Mouse (Mus musculus): ENCODE results near the gene Agbl4. TPM values are rescaled to one million over a fixed set of nuclear protein-coding genes. Genes with fewer than 3 reads are reported as not detected.

The Agbl4 gene
- polyA plus RNA-seq, 1 experiment from 2014 or later = 0.66 TPM

- WGBS = 71% methylated on average over 1 of the region's 1 CpGs
- Histone ChIP-seq H3K4me3 (no peak overlapping the region), H3K36me3 (replicated peaks) (no peaks in the 10 kb centered on the region), H3K27ac (no peak overlapping the region), H3K27me3 (ENCODE audit: poor library complexity, severe bottlenecking) (no peaks in the 10 kb centered on the region), H3K9me3 (no peaks in the 10 kb centered on the region), H3K4me1 (no peaks in the 10 kb centered on the region)
- no peak for DNase-seq (ENCODE audit: extremely low spot score, low spot score)
Observed at GRCm38 (mm10) chr4:111653451-111653850, 1256.0 kb downstream of the Agbl4 start.

DNA sequence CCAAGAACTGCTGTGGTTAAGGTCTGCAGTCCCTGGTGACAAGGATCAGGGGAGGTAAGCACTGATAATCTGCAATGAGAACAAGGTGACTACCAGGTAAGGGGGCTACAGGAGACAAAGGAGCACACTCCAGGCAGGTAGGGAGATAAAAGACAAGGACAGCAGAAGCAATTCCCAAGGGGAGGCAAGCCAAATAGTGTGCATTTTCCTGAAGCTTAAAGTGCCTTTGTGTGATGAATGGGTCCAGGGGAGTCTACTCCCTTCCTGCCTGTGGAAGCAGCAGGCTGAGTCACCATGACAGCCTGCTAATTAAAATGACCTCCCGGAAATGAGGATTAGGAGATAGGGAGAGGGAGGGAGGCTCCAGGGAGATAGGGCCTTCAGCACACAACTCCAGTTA is 1266.3 kb downstream of the Agbl4 start:
- Histone ChIP-seq H3K4me3 (no peak overlapping the region), H3K4me1 (peaks cover 24% of the 10 kb centered on the region), H3K9me3 (no peaks in the 10 kb centered on the region), H3K27me3 (ENCODE audit: poor library complexity, severe bottlenecking) (no peaks in the 10 kb centered on the region), H3K27ac (peak overlapping the region; percentile 68; the same call in 1 of the 2 replicates), H3K36me3 (replicated peaks) (no peaks in the 10 kb centered on the region)
- no peak for DNase-seq (ENCODE audit: extremely low spot score, low spot score)
- WGBS = 0% methylated on average over 1 of the region's 1 CpGs

GRCm38 (mm10) chr4:111664146-111664545 is 1266.7 kb downstream of the Agbl4 start:
- Histone ChIP-seq H3K27ac (0 out of 2 replicates have a peak overlapping the region, but pooled peaks have one; percentile 68), H3K9me3 (no peaks in the 10 kb centered on the region), H3K27me3 (ENCODE audit: poor library complexity, severe bottlenecking) (no peaks in the 10 kb centered on the region), H3K36me3 (replicated peaks) (no peaks in the 10 kb centered on the region), H3K4me1 (peaks cover 24% of the 10 kb centered on the region), H3K4me3 (no peak overlapping the region)
- no peak for DNase-seq (ENCODE audit: extremely low spot score, low spot score)
- WGBS = 77% methylated on average over 3 of the region's 3 CpGs

DNA sequence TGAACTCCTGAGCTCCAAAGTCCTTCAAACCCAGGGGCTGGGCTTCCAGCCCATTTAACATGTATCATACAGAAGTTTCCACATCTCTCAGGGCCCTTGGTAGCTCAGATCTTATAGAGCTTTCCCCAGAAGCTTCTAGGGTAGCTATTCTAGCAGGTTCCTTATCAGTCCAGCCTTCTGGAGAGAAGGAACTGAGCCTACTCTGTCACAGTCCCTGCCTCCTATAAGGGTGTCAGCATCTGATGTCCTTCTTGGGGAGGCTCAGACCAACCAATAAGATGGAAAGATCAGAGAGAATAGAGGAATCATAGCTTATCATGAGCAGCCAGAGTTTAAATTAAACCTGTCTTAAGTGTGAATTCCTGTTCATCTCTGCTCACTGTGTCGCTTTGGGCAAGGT is 1269.3 kb downstream of the Agbl4 start:
- H3K4me3 ChIP-seq = no peak overlapping the region
- 68% methylated on average over 1 of the region's 1 CpGs for WGBS

GRCm38 (mm10) chr4:111669369-111669768 is 1271.9 kb downstream of the Agbl4 start:
- H3K36me3 ChIP-seq (replicated peaks) = no peaks in the 10 kb centered on the region
- WGBS = 91% methylated on average over 3 of the region's 3 CpGs
- peaks cover 14% of the 10 kb centered on the region for H3K4me1 ChIP-seq
- no peaks in the 10 kb centered on the region for H3K27me3 ChIP-seq (ENCODE audit: poor library complexity, severe bottlenecking)
- no peak overlapping the region for H3K27ac ChIP-seq
- H3K9me3 ChIP-seq = no peaks in the 10 kb centered on the region
- DNase-seq (ENCODE audit: extremely low spot score, low spot score) = no peak
- no peak overlapping the region for H3K4me3 ChIP-seq

More for the DNA sequence above, 1269.3 kb downstream of the Agbl4 start:
- no peak for DNase-seq (ENCODE audit: extremely low spot score, low spot score)
- Histone ChIP-seq H3K36me3 (replicated peaks) (no peaks in the 10 kb centered on the region), H3K4me1 (peaks cover 32% of the 10 kb centered on the region), H3K9me3 (no peaks in the 10 kb centered on the region), H3K27ac (no peak overlapping the region), H3K27me3 (ENCODE audit: poor library complexity, severe bottlenecking) (no peaks in the 10 kb centered on the region)

GRCm38 (mm10) chr4:111670566-111671421 is 1273.3 kb downstream of the Agbl4 start:
- no peak for DNase-seq (ENCODE audit: extremely low spot score, low spot score)
- no peaks in the 10 kb centered on the region for H3K9me3 ChIP-seq
- no peak overlapping the region for H3K4me3 ChIP-seq
- H3K27me3 ChIP-seq (ENCODE audit: poor library complexity, severe bottlenecking) = no peaks in the 10 kb centered on the region
- H3K27ac ChIP-seq = no peak overlapping the region
- 56% methylated on average over 12 of the region's 12 CpGs for WGBS
- no peaks in the 10 kb centered on the region for H3K36me3 ChIP-seq (replicated peaks)
- peaks cover 13% of the 10 kb centered on the region for H3K4me1 ChIP-seq

- Histone ChIP-seq H3K4me1 (peaks cover 13% of the 10 kb centered on the region), H3K9me3 (no peaks in the 10 kb centered on the region), H3K36me3 (replicated peaks) (no peaks in the 10 kb centered on the region), H3K4me3 (no peak overlapping the region), H3K27me3 (ENCODE audit: poor library complexity, severe bottlenecking) (no peaks in the 10 kb centered on the region), H3K27ac (no peak overlapping the region)
- DNase-seq (ENCODE audit: extremely low spot score, low spot score) = no peak
- WGBS = 80% methylated on average over 4 of the region's 4 CpGs
Observed at GRCm38 (mm10) chr4:111671440-111671839, 1274.0 kb downstream of the Agbl4 start.

GRCm38 (mm10) chr4:111673904-111674303 is 1276.4 kb downstream of the Agbl4 start:
- Histone ChIP-seq H3K4me3 (no peak overlapping the region), H3K36me3 (replicated peaks) (no peaks in the 10 kb centered on the region), H3K9me3 (no peaks in the 10 kb centered on the region), H3K4me1 (peaks cover 7% of the 10 kb centered on the region), H3K27me3 (ENCODE audit: poor library complexity, severe bottlenecking) (no peaks in the 10 kb centered on the region), H3K27ac (no peak overlapping the region)
- DNase-seq (ENCODE audit: extremely low spot score, low spot score) = no peak

DNA sequence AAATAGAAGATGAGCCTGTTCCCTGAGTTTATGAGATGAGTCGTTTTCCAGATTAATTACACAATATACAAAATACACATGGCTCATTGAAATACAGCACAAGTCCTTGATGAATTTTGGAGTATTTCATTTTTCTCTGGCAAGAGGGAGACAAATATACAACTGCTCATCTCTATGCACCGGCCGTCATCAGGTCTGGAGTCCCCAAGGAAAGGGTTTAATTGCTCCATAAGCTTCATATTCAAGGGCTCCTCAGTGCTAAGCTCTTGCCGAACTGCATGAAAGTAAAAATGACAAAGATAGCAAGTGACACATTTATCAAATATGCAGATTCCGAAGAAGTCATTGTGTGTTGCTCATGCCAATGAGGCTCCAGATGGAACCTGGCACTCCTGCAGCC is 1284.5 kb downstream of the Agbl4 start:
- no peak for DNase-seq (ENCODE audit: extremely low spot score, low spot score)
- H3K4me1 ChIP-seq = peaks cover 14% of the 10 kb centered on the region
- no peak overlapping the region for H3K4me3 ChIP-seq
- no peaks in the 10 kb centered on the region for H3K27me3 ChIP-seq (ENCODE audit: poor library complexity, severe bottlenecking)
- H3K36me3 ChIP-seq (replicated peaks) = no peaks in the 10 kb centered on the region
- WGBS = 92% methylated on average over 5 of the region's 5 CpGs
- H3K27ac ChIP-seq = no peak overlapping the region
- H3K9me3 ChIP-seq = no peaks in the 10 kb centered on the region

DNA sequence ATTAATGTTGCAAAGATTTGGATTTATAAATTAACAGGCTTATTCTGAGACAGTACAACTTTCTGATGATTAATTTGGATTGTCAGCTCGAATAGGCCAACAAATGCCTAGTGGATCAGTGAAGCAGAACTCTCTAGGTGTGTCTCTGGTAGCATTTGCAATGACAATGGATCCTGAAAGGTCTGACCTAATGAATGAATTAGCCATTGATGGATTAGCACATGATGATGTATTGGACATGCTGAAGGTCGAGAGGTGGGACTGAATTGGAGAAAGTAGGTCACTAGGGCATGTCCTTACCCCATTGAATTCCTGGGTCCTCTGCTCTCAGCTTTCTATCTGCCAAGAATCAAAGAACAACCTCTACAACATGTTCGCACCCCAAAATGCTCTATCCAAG is 1285.3 kb downstream of the Agbl4 start:
- no peaks in the 10 kb centered on the region for H3K36me3 ChIP-seq (replicated peaks)
- WGBS = 85% methylated on average over 3 of the region's 3 CpGs
- no peaks in the 10 kb centered on the region for H3K9me3 ChIP-seq
- no peak overlapping the region for H3K27ac ChIP-seq
- DNase-seq (ENCODE audit: extremely low spot score, low spot score) = no peak
- no peak overlapping the region for H3K4me3 ChIP-seq
- no peaks in the 10 kb centered on the region for H3K27me3 ChIP-seq (ENCODE audit: poor library complexity, severe bottlenecking)
- H3K4me1 ChIP-seq = peaks cover 20% of the 10 kb centered on the region

DNA sequence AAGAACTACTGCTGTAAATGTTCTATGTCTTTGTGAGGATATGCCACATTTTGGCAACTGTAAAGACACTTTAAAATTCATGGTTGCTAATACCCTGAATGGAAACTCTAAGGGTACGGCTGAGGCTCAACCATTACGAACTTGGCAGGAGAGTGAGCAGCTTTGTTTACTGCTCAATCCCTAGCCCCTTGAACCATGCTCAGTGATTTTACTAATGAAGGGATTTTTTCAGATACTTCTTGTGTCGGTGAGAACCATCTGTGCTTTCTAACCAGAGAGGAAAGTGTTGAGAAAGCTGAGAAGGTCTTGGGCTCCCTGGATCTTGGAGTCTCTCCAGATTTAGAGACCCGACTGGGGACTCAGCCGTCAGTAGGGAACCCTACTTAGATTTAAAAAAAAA is 1286.4 kb downstream of the Agbl4 start:
- 86% methylated on average over 5 of the region's 5 CpGs for WGBS
- Histone ChIP-seq H3K27me3 (ENCODE audit: poor library complexity, severe bottlenecking) (no peaks in the 10 kb centered on the region; the same call in 1 of the 2 replicates), H3K9me3 (no peaks in the 10 kb centered on the region), H3K27ac (no peak overlapping the region), H3K4me1 (peaks cover 20% of the 10 kb centered on the region), H3K4me3 (no peak overlapping the region), H3K36me3 (replicated peaks) (no peaks in the 10 kb centered on the region)
- no peak for DNase-seq (ENCODE audit: extremely low spot score, low spot score)

GRCm38 (mm10) chr4:111685951-111686350 is 1288.5 kb downstream of the Agbl4 start:
- no peak overlapping the region for H3K27ac ChIP-seq
- peaks cover 20% of the 10 kb centered on the region for H3K4me1 ChIP-seq
- 71% methylated on average over 2 of the region's 2 CpGs for WGBS
- no peak for DNase-seq (ENCODE audit: extremely low spot score, low spot score)
- no peaks in the 10 kb centered on the region for H3K9me3 ChIP-seq
- no peak overlapping the region for H3K4me3 ChIP-seq
- H3K27me3 ChIP-seq (ENCODE audit: poor library complexity, severe bottlenecking) = no peaks in the 10 kb centered on the region; the same call in 1 of the 2 replicates
- no peaks in the 10 kb centered on the region for H3K36me3 ChIP-seq (replicated peaks)

DNA sequence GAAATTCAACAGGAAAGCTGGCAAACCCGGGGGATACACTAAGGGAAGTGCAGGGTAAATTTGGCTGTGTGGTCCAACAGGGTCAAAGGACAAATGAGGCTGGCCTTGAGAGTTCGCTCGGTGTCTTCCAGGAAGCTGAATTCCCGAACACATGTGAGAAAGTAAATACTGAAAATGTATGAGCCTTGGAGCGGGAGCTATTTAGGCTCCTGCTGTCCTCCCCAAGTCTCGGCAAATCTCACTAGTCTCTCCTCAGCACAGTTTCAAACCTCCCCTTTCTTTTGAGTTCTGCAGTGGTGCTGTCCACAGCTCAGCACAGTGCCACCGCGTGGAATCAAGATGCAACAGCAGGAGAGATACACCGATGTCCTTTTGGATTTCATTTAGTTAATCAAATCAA is 1289.5 kb downstream of the Agbl4 start:
- Histone ChIP-seq H3K27ac (peak overlapping the region; percentile 60; the same call in 1 of the 2 replicates), H3K27me3 (ENCODE audit: poor library complexity, severe bottlenecking) (no peaks in the 10 kb centered on the region; the same call in 1 of the 2 replicates), H3K9me3 (no peaks in the 10 kb centered on the region), H3K4me1 (peaks cover 20% of the 10 kb centered on the region), H3K4me3 (peak overlapping the region; percentile 33), H3K36me3 (replicated peaks) (no peaks in the 10 kb centered on the region)
- WGBS = 8% methylated on average over 9 of the region's 9 CpGs
- peak; percentile 48 for DNase-seq (ENCODE audit: extremely low spot score, low spot score)

Data from forebrain, embryonic 10.5 days (tissue).